Mouse (Mus musculus): Measurements from ENCODE around the gene Atp6ap1.

The Atp6ap1 gene

GRCm38 (mm10) chrX:74296538-74297448, at the start of gene Atp6ap1:
TSS of gene Atp6ap1 (plus strand) at chrX:74297097.
- peak; percentile 93 for DNase-seq

DNA sequence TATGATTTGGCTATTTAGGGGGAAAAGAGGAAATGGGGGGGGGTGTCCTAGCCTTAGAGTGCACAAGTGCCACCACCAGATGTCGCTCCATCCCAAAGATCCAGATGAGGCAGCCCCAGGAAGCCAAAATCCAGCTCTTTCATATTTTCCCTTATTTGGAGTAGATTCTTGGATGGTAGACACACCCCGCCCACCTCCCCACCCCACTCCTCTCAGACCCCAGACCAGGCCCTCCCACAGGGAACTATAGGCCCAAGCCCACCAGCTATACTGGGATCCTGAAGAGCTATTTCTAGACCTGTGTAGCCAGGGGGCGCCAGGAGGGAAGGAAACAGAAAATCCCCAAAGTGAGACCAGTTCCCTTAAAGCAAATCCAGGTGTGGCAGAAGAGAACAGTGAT, 48.2 kb upstream of the Atp6ap1 start:
- peak; percentile 74 for DNase-seq

GRCm38 (mm10) chrX:74249615-74250014, 47.3 kb upstream of the Atp6ap1 start, which contains the start of gene Flna:
TSS of gene Flna (minus strand) at chrX:74249820.
- peak; percentile 66 for DNase-seq

GRCm38 (mm10) chrX:74254153-74254887, 42.6 kb upstream of the Atp6ap1 start, which contains the start of gene Emd:
TSS of gene Emd (plus strand) at chrX:74254687.
- DNase-seq, result peak; percentile 78

- DNase-seq, result no peak
These were observed 41.9 kb upstream of the Atp6ap1 start for GRCm38 (mm10) chrX:74254888-74255565.

- no peak for DNase-seq
These were observed 39.2 kb upstream of the Atp6ap1 start for GRCm38 (mm10) chrX:74257746-74258145.

- no peak for DNase-seq
These were observed 27.2 kb upstream of the Atp6ap1 start for GRCm38 (mm10) chrX:74269736-74270061.

DNA sequence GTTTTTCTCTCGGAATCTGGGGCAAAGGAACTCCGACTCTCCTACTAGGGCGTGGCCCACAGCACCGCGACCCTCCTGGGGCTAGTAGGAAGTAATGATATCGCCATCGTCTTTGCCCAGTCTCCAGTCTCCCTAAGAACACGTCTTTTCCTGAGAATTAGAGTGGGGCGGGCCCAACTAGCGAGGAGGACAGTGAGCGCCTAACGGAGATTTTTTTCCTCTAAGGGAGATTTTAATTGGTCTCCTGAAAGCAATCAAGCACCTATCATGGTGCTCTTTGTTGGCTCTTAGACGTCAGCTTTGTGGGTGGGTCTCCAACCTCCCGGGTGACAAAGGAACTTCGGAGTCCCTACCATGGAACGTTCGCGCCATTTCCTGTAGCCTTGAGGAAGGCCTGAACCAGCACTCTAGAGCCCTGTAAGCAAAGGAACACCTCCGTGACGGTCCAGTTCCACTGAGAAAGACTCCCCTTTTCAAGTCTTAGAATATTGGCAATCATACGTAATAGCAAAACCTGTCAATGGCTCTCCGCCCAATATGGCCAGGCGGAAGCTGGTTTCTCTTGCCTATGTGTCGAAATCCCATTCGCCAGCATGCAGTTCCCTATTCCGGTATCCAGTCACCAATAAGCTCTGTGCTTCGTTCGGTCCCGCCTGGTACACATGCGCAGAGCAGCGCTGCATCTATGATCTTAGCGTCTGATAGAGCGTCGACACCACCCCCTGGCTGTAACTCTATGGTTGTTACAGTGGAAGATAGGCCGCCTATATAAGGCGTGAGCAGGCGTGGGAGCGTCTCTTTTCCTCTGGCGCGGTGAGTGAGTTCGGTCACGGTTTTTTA, 26.6 kb upstream of the Atp6ap1 start, which contains the start of gene Rpl10:
TSS of gene Rpl10 (plus strand) at position 751 of the 840 bp plus-strand sequence.
- DNase-seq, result peak; percentile 88

- peak; percentile 18 for DNase-seq
These were observed 25.9 kb upstream of the Atp6ap1 start for GRCm38 (mm10) chrX:74270902-74271551.

GRCm38 (mm10) chrX:74273422-74274322, 23.2 kb upstream of the Atp6ap1 start:
- no peak for DNase-seq

GRCm38 (mm10) chrX:74277916-74278315, 19.0 kb upstream of the Atp6ap1 start:
- DNase-seq, result no peak

DNA sequence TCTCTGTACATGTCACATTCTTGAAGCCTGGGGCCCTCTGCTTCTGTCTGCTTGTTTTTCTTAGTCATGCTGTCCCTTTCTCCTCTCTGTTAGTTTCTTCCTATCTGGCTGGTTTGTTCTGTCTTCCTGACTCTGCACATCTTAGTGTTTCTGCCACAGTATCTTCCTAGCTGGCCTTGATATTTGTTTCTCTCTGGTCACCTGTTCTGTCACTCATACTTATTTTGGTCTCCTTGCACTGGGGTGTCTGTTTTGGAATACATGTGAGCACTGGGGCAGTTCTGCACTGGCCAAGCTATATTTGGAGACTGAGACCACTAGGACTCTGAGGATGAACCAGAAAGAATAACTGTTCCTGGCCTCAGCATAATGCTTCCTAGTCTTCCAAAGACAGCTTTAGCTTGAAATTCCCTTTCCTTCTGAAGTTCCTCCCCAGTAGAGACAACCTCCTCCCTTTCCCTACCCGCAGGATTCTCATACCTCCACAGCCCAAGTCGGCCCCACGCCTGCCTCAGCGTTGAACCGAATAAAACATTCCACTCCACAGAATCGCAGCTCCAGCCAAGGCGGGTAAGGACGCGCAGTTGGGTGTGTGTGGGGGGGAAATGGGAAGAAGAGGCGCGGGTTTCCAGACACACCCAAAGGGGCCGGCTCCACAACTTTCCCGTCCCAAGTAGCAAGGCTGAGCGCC, 15.7 kb upstream of the Atp6ap1 start:
- no peak for DNase-seq

DNA sequence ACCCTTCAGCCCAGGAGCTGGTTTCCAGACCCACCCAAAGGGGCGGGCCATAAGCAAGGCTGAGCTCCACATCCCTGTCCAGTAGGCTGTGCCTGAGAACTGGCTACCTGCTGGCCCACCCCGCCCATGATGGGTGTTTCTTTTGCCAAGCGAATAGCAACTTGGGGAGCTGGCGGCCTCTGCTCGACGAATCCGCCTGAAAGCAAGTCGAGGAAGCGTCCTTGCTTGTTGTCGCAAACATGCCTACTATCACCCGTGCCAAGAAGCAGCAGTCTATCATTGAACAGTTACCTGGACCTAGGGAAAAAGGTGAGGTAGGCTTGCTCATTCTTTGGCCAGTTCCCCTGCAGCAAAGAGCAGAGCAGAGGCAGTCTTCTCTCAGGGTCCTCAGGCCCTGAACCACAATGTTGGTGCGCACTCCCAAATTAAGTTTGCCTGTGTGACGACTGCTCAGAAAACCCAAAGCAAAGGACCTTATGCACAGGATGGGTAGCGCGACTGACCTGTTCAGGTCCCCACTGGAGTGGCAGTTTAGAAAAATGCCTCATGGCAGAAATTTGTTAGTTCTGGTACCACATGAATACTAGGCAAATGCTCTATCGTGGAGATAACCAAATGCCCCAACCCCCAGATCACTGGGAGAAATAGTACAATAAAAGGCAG, 15.0 kb upstream of the Atp6ap1 start, which contains the start of the genes Taz and Dnase1l1:
TSS of gene Taz (plus strand) at position 181 of the 663 bp plus-strand sequence.
TSS of gene Dnase1l1 (minus strand) at position 606 of the 663 bp plus-strand sequence.
- peak; percentile 52 for DNase-seq

DNA sequence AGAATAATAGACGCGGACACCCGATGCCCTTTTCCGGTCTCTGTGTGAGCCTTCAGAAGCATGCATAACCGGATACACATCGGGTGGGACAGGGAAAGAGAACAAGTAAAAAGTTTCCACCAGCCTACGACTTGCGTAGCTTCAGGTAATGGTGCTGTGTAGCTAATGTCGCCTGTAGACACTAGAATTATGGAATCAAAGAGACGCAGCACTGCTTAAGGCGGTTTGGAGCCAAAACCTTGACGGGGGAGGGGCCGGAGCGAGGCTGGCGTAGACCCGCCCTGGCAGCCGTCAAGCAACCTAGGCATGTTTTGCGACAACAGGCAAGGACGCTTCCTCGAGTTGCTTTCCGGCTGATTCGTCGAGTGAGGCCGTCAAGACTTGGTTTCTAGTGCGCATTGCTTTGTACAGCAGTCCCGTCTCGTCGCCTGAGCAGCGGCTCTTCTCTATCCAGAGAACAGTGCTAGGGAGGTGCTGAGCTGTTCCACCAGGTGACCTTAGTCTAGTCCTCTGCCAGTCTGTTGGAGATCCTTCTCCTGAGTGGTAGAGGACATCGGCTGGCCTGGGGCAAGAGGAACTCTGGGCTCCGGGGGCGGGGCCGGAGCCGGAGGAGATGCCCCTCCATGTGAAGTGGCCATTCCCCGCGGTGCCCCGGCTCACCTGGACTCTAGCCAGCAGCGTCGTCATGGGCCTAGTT, 14.4 kb upstream of the Atp6ap1 start:
- DNase-seq, result peak; percentile 87

- DNase-seq, result no peak
These were observed 13.8 kb upstream of the Atp6ap1 start for GRCm38 (mm10) chrX:74283092-74283437.

DNA sequence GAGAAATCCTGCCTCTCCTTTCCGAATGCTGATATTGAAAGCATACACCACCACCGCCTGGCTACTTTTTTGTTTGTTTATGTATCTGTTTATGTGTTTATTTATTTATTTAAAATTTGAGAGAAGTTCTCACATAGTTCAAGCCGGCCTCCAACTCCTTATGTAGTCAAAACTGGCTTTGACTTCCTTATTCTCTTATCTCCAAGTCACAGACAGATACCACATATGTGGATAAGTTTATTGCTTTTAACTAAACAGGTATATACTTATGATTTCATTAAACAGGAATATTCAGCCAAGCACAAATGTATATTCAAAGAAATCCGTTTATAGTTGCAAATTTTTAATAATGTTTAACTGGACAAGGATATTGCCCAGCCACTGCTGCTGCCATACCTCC, 3.5 kb upstream of the Atp6ap1 start:
- DNase-seq, result no peak

DNA sequence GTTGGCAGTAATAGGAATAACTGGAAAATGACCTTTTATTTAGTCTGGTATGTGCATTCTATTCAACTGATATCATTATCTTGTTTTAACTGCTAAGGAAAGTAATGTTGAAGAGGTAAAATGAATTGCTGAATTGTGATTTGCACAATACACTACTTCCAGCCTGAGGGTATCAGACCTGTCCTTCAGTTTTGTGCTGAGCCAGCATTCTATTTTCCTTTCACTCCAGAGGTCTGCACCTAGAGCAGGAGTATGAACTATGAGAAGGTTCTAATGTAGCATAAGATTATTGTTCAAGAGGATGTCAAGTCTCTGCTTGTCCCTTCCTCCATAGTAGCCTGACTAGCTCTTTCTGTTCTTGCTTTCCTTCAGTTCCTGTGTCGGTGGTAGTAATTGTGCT, 1.5 kb downstream of the Atp6ap1 start:
- no peak for DNase-seq

DNA sequence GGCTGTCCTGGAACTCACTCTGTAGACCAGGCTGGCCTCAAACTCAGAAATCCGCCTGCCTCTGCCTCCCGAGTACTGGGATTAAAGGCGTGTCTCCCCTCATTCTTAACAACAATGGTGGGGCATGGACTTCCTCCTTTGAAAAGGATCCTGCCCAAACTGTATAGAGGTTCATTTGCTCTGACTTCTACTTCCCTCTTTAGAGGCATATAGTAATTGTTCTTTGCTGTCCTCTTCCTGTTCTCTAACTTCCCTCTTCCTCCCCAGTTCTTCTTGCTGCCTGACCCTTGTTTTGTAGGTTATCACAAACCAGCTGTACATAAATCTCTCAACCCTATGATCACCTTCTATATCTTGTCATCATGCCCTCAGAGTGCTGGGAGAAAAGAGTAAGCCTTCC, 2.8 kb downstream of the Atp6ap1 start:
- DNase-seq, result no peak
